Mouse (Mus musculus) embryonic facial prominence, embryonic 12.5 days (tissue): ENCODE measurements around the gene Sh3bp5. TPM values are rescaled to one million over a fixed set of nuclear protein-coding genes. Genes with fewer than 3 reads are reported as not detected.
A peak's percentile ranks its signal among the peaks of the same experiment; 100 is the strongest.

Experiments
- ATAC-seq: fragments of 200-750 bp; cut with Nextera tagmentation; 2 replicates; pipeline ENCODE4 v1.8.0; 2017; ENCODE audit not compliant: insufficient number of reproducible peaks, insufficient read depth, low FRiP score, low TSS enrichment
- H3K27ac ChIP-seq: fragments of 300-500 bp; sonication (generic); 2 replicates; pipeline ENCODE4 v1.5.1; 2016; ENCODE audit warnings: mild to moderate bottlenecking
- H3K27me3 ChIP-seq: fragments of 300-500 bp; sonication (generic); 2 replicates; pipeline ENCODE4 v1.6.1; 2016; ENCODE audit warnings: mild to moderate bottlenecking, moderate library complexity
- H3K36me3 ChIP-seq: fragments of 300-500 bp; sonication (generic); 2 replicates; pipeline ENCODE4 v1.6.1; 2016; ENCODE audit warnings: mild to moderate bottlenecking
- H3K4me1 ChIP-seq: fragments of 300-500 bp; sonication (generic); 2 replicates; pipeline ENCODE4 v1.6.1; 2016
- H3K4me2 ChIP-seq: fragments of 300-500 bp; sonication (generic); replicated peaks from 2 replicates; pipeline ENCODE4 v1.6.1; 2016; ENCODE audit warnings: mild to moderate bottlenecking, moderate library complexity
- H3K4me3 ChIP-seq: fragments of 300-500 bp; sonication (generic); 2 replicates; pipeline ENCODE4 v1.5.1; 2016; ENCODE audit warnings: mild to moderate bottlenecking
- H3K9ac ChIP-seq: fragments of 300-500 bp; sonication (generic); 2 replicates; pipeline ENCODE4 v1.6.1; 2016; ENCODE audit warnings: mild to moderate bottlenecking, moderate library complexity
- H3K9me3 ChIP-seq: fragments of 300-500 bp; sonication (generic); 2 replicates; pipeline ENCODE4 v1.6.1; 2016; ENCODE audit warnings: mild to moderate bottlenecking, moderate library complexity
- WGBS: fragments of 180-500 bp; shearing (Covaris S2); methylation state at CpG from one replicate; pipeline ENCODE4 v1.1.7; 2016; 5-methylcytosine and 5-hydroxymethylcytosine counted together
- polyA plus RNA-seq: library from polyadenylated mRNA; unstranded; fragments of >200 nt; fragmentation: Nextera tagmentation; extraction: Ambion mirVana; gene quantifications from 2 replicates; pipeline ENCODE4 v1.2.1, GENCODE M21; 2016

Gene Sh3bp5
- polyA plus RNA-seq, 1 experiment from 2014 or later: 34.7 TPM

- Histone ChIP-seq H3K36me3 (no peaks in the 10 kb centered on the region), H3K9me3 (no peaks in the 10 kb centered on the region), H3K27ac (no peak overlapping the region), H3K4me1 (no peaks in the 10 kb centered on the region), H3K4me3 (no peak overlapping the region), H3K9ac (no peak overlapping the region), H3K4me2 (no peak overlapping the region), H3K27me3 (no peaks in the 10 kb centered on the region)
- WGBS: 80% methylated on average over 1 of the region's 1 CpGs
- no peak for ATAC-seq
Observed at GRCm38 (mm10) chr14:31327196-31327595, 108.7 kb downstream of the Sh3bp5 start.

- Histone ChIP-seq H3K36me3 (no peaks in the 10 kb centered on the region), H3K27me3 (no peaks in the 10 kb centered on the region), H3K4me2 (no peak overlapping the region), H3K4me1 (no peaks in the 10 kb centered on the region), H3K27ac (no peak overlapping the region), H3K4me3 (no peak overlapping the region), H3K9me3 (no peaks in the 10 kb centered on the region), H3K9ac (no peak overlapping the region)
- ATAC-seq: no peak
- whole genome bisulfite sequencing: 81% methylated on average over 7 of the region's 7 CpGs
Observed at GRCm38 (mm10) chr14:31326770-31327169, 109.1 kb downstream of the Sh3bp5 start.

- Histone ChIP-seq H3K4me3 (no peak overlapping the region), H3K4me2 (no peak overlapping the region), H3K9ac (no peak overlapping the region), H3K9me3 (no peaks in the 10 kb centered on the region), H3K36me3 (no peaks in the 10 kb centered on the region), H3K27me3 (no peaks in the 10 kb centered on the region), H3K4me1 (no peaks in the 10 kb centered on the region), H3K27ac (no peak overlapping the region)
- WGBS: 37% methylated on average over 5 of the region's 5 CpGs
- no peak for ATAC-seq
Observed at GRCm38 (mm10) chr14:31325551-31325950, 110.3 kb downstream of the Sh3bp5 start.

- Histone ChIP-seq H3K9ac (no peak overlapping the region), H3K4me2 (no peak overlapping the region), H3K27me3 (no peaks in the 10 kb centered on the region), H3K4me3 (no peak overlapping the region), H3K27ac (no peak overlapping the region), H3K9me3 (no peaks in the 10 kb centered on the region), H3K36me3 (no peaks in the 10 kb centered on the region), H3K4me1 (no peaks in the 10 kb centered on the region)
- WGBS: 71% methylated on average over 10 of the region's 10 CpGs
- ATAC-seq: no peak
Observed at GRCm38 (mm10) chr14:31324851-31325250, 111.0 kb downstream of the Sh3bp5 start.

GRCm38 (mm10) chr14:31323849-31324792 is 111.8 kb downstream of the Sh3bp5 start, which contains the start of gene Dnah1:
Gene Dnah1 (minus strand): TSS chr14:31323896.
- Histone ChIP-seq H3K4me1 (no peaks in the 10 kb centered on the region), H3K9me3 (no peaks in the 10 kb centered on the region), H3K9ac (peak within 1 kb of the TSS; percentile 40), H3K36me3 (no peaks in the 10 kb centered on the region), H3K4me3 (peak within 1 kb of the TSS; percentile 35), H3K4me2 (peak within 1 kb of the TSS; percentile 57), H3K27me3 (no peaks in the 10 kb centered on the region), H3K27ac (no peak within 1 kb of the TSS)
- ATAC-seq: no peak
- 31% methylated on average over 28 of the region's 28 CpGs for WGBS

GRCm38 (mm10) chr14:31323189-31323588 is 112.7 kb downstream of the Sh3bp5 start:
- H3K4me2 ChIP-seq: peak overlapping the region; percentile 57
- H3K4me3 ChIP-seq: peak overlapping the region; percentile 35; the same call in 1 of the 2 replicates
- H3K9me3 ChIP-seq: no peaks in the 10 kb centered on the region
- ATAC-seq: no peak
- 81% methylated on average over 4 of the region's 4 CpGs for WGBS
- H3K27me3 ChIP-seq: no peaks in the 10 kb centered on the region
- no peaks in the 10 kb centered on the region for H3K4me1 ChIP-seq
- H3K36me3 ChIP-seq: no peaks in the 10 kb centered on the region
- no peak overlapping the region for H3K9ac ChIP-seq
- H3K27ac ChIP-seq: no peak overlapping the region

- Histone ChIP-seq H3K9me3 (no peaks in the 10 kb centered on the region), H3K4me1 (no peaks in the 10 kb centered on the region), H3K36me3 (no peaks in the 10 kb centered on the region), H3K27ac (no peak overlapping the region), H3K4me3 (no peak overlapping the region), H3K9ac (no peak overlapping the region), H3K27me3 (no peaks in the 10 kb centered on the region), H3K4me2 (no peak overlapping the region)
- no peak for ATAC-seq
- WGBS: 85% methylated on average over 3 of the region's 3 CpGs
Observed at GRCm38 (mm10) chr14:31322191-31322590, 113.7 kb downstream of the Sh3bp5 start.

- Histone ChIP-seq H3K9me3 (no peaks in the 10 kb centered on the region), H3K9ac (no peak overlapping the region), H3K27ac (no peak overlapping the region), H3K27me3 (no peaks in the 10 kb centered on the region), H3K36me3 (no peaks in the 10 kb centered on the region), H3K4me2 (no peak overlapping the region), H3K4me1 (no peaks in the 10 kb centered on the region), H3K4me3 (no peak overlapping the region)
- no peak for ATAC-seq
- WGBS: 82% methylated on average over 11 of the region's 11 CpGs
Observed at GRCm38 (mm10) chr14:31321181-31321580, 114.7 kb downstream of the Sh3bp5 start.

GRCm38 (mm10) chr14:31319546-31319945 is 116.3 kb downstream of the Sh3bp5 start:
- WGBS: 87% methylated on average over 10 of the region's 10 CpGs
- no peak overlapping the region for H3K9ac ChIP-seq
- no peak for ATAC-seq
- H3K27me3 ChIP-seq: no peaks in the 10 kb centered on the region
- H3K9me3 ChIP-seq: no peaks in the 10 kb centered on the region
- H3K4me1 ChIP-seq: no peaks in the 10 kb centered on the region
- no peak overlapping the region for H3K27ac ChIP-seq
- H3K4me2 ChIP-seq: no peak overlapping the region
- H3K4me3 ChIP-seq: no peak overlapping the region
- H3K36me3 ChIP-seq: no peaks in the 10 kb centered on the region

GRCm38 (mm10) chr14:31317754-31318153 is 118.1 kb downstream of the Sh3bp5 start:
- Histone ChIP-seq H3K4me2 (no peak overlapping the region), H3K9ac (no peak overlapping the region), H3K27me3 (no peaks in the 10 kb centered on the region), H3K4me1 (0 out of 2 replicates have a peak, but pooled peaks cover under 1% of the 10 kb centered on the region), H3K9me3 (no peaks in the 10 kb centered on the region), H3K27ac (no peak overlapping the region), H3K36me3 (no peaks in the 10 kb centered on the region), H3K4me3 (no peak overlapping the region)
- whole genome bisulfite sequencing: 83% methylated on average over 3 of the region's 3 CpGs
- ATAC-seq: no peak

GRCm38 (mm10) chr14:31316613-31317012 is 119.3 kb downstream of the Sh3bp5 start:
- 87% methylated on average over 12 of the region's 12 CpGs for WGBS
- Histone ChIP-seq H3K9ac (no peak overlapping the region), H3K4me1 (0 out of 2 replicates have a peak, but pooled peaks cover 2% of the 10 kb centered on the region), H3K36me3 (no peaks in the 10 kb centered on the region), H3K9me3 (no peaks in the 10 kb centered on the region), H3K4me2 (no peak overlapping the region), H3K4me3 (no peak overlapping the region), H3K27ac (no peak overlapping the region), H3K27me3 (no peaks in the 10 kb centered on the region)
- ATAC-seq: no peak

- Histone ChIP-seq H3K9ac (no peak overlapping the region), H3K36me3 (no peaks in the 10 kb centered on the region), H3K4me1 (0 out of 2 replicates have a peak, but pooled peaks cover 2% of the 10 kb centered on the region), H3K27me3 (no peaks in the 10 kb centered on the region), H3K4me3 (no peak overlapping the region), H3K4me2 (no peak overlapping the region), H3K9me3 (no peaks in the 10 kb centered on the region), H3K27ac (no peak overlapping the region)
- no peak for ATAC-seq
- 42% methylated on average over 3 of the region's 3 CpGs for WGBS
Observed at GRCm38 (mm10) chr14:31313192-31313591, 122.7 kb downstream of the Sh3bp5 start.
